Mouse (Mus musculus): ENCODE data around the gene Agap1.

Gene Agap1

DNA sequence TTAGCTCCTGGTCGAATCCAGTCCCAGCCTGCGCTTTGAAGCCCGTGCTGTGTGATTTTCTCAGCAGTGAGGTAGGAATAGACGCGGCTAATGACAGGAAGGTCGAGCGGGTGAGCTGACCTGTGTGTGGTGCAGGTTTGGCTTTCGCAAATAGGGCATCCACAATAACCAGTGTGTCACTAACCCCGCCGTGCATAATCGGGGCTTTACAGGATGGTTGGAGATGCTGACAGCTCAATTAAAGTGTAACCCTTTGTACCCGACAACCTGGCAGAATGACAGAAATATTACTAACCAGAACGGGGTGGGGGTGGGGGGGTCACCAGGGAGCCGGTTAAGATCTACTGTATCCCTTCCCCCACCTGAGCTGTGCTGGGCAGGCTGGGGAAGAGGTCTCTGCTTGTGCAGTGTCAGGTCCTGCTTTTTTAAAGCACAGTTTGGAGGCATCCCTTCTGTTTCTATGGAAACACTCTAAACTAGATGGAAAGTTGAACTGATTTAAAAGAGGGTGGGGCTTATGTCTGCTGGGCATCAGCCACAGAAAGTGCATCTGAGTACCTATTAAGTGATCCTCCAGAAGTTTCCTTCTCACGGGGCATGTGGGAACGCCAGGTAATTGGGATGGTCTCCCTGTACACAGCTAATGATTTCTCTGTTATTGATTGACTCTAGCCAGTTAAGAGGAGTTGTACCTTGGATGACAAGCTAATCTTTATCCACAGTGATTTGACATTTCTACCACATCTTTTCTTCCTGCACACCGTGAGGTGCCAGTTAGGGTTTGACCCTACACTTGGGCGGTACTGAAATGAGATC, 259.8 kb downstream of the Agap1 start:
- DNase-seq (ENCODE audit: low spot score), result no peak

DNA sequence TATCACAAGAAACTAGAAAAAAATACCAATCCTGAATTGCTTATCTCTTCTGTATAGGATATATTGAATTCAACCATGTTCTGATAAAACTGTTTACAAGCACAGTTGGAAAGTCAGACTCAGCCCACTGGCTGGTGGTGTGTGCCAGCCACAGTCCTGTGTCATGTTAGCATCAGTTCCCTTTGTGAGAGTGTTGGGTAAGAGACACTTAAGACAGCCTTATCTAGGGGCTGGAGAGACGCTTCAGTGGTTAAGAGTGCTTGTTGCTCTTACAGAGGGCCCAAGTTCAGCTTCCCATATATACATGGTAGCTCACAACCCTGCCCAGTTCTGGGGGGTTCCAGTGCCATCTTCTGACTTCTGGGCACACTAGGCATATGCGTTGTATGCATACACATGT, 261.6 kb downstream of the Agap1 start:
- DNase-seq (ENCODE audit: low spot score), result no peak

- DNase-seq (ENCODE audit: low spot score), result no peak
Measured at GRCm38 (mm10) chr1:89717100-89717499, 262.5 kb downstream of the Agap1 start.

DNA sequence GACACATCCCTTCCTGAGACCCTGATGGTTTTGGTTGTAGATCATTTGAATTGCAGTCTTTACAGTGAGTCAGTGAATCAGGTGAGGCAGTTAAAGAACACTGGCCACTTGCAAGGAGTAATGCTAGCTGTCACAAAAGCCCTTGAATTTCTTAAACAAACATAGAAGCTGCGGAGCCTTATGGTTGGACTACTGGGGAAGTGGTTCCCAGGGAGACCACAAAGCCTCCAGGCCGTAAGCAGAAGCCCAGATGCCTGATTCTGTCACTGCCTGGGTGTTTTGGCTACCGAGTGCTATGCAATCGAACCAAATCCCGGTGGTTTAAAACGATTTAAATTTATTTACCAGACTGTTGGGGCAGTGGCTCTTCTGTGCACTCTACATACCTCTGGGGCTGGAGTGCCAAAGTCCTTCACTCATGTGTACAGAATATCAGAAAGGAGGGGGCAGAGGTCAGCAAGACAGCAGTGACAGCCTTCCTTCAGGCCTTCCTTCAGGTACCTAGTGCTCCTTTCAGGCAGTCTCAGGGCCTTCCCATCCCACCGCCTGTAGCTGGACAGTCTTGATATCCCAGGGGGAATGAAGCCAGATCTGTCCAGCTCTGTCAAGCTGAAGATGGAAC, 264.3 kb downstream of the Agap1 start:
- no peak for DNase-seq (ENCODE audit: low spot score)

- DNase-seq (ENCODE audit: low spot score), result no peak
Measured at GRCm38 (mm10) chr1:89724141-89724540, 269.5 kb downstream of the Agap1 start.

DNA sequence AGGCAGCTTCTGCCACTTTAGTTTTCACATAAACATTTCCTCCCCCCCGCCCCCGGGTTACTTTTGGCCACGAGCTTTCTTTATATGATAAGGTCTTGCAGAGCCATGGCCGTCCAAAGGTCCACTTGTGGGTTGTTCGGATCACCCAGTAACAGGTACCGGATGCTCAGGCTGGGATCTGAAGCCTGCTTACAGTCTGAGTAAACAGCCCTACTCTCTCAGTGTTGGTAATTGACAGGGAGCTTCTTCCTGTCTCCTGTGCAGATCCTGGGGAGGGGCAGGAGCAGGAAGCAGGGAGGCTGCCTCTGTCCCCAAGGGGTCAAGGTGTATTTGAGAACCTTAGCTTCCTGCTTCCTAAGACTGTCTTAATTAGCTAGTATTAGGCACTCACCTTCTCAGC, 269.9 kb downstream of the Agap1 start:
- no peak for DNase-seq (ENCODE audit: low spot score)

DNA sequence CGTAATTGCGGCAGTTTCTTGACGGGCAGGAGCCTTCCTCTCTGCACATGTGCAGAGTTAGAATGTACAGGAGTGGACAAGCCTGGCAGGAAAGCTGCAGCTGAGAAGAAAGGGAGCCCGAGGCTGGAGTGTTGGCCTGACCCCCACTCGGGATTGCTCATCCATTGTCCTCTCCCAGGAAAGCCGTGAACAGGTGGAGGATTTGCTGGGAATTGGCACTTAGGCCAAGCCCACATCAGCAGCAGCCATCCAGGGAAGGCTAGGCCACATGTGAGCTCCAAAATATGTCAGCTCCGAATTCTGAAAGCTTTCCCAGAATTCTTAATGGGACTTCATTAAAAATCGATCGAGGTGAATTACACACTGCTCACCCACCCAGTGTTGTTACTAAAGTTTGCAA, 270.4 kb downstream of the Agap1 start:
- DNase-seq (ENCODE audit: low spot score), result no peak

GRCm38 (mm10) chr1:89728481-89728880, 273.9 kb downstream of the Agap1 start:
- no peak for DNase-seq (ENCODE audit: low spot score)

DNA sequence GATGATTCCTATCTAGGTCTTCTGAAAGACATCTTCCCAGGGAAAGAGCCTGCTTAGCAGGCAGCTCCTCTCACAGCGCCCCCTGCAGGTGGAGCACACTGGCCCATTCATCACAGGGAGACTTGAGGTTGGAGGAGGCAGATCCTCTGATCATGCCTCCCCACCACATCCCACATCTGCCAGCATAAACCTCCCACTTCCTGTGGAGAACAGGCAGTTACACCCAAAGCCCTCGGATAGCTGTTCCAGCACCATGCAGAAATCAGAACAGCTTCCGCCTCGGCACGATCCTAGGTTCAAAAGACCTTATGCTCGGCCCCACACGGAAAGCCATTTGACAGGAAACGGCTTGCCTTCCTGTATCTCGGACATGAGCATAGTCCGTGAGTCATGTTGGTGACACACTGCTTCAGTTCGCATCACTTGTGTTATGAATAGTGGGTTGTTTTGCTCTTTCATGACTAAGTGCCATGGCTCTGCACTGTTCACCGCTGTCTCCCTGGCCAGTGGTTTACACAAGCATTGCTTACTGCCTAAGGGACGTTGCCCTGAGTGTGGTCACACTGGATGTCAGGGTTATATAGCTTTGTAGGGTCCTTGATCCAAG, 276.1 kb downstream of the Agap1 start:
- no peak for DNase-seq (ENCODE audit: low spot score)

GRCm38 (mm10) chr1:89734368-89734767, 279.8 kb downstream of the Agap1 start:
- DNase-seq (ENCODE audit: low spot score), result no peak

DNA sequence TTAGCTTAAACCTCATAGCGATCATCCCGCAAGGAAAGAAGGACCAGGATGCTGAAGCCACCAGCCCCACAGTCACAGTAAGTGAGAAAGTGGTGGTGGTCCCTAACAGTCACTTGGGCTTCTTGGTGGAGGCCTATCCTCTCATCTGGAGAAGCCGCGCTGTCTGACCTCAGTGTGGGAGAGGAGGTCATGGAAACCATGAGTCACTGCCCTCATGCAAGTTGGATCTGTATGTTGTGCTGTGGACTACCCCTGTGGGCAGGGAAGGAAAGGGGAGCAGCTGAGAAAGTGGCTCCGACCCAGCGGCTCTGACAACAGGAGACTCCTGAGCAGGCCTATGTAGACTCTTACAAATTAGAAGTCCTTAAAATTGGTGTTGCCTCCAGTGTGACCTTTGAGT, 280.5 kb downstream of the Agap1 start:
- DNase-seq (ENCODE audit: low spot score), result no peak

DNA sequence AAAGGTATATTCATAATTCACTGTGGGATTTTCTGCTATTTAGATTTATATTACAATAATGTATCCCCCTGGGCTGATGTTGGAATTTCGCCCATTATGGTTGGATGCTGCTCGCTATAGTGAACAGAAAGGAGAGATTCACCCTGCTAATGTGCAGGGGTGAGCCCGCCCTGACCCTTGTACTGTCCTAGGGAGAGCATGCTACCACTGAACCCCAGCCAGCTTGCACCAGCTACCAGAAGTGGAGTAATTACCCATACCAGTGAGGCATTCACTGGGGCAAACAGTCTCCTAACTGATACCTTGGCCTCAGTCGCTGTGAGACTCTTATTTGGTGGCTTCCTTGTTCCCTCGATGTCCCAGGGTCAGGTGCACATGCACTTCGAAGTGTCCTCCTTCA, 281.4 kb downstream of the Agap1 start:
- no peak for DNase-seq (ENCODE audit: low spot score)

DNA sequence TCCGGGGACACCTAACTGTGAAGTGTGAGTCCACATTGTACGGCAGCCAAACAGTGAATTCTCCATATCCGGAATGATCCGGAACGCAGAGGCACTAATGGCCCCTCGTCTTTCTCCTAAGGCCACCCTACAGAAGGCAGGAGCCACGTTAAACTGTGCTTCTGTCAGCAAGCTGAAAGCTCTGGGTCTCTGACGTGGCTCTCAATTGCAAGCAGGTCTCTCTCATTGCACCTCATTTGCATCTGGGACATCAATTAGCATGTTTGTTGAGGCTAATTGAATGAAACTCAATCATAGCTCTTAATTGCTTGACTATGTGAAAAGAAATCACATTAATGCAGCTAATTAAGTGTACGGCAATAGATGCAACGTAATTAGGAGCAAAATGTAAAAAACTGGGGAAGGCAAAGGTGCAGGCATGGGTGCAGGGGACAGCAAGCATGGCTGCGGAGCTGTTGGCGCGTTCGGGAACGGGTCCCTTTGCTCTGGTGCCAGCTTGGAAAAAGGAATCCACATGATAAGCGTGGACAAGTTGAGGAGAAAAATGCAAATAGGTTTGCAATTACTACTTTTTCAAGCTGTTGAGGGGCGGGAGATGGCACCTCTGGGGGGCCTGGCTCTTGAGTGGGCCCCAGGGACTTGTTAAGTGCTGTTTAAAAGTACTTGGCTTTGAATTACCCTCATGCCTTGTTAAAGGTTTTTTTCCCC, 284.6 kb downstream of the Agap1 start:
- no peak for DNase-seq (ENCODE audit: low spot score)

- no peak for DNase-seq (ENCODE audit: low spot score)
Measured at GRCm38 (mm10) chr1:89739775-89740099, 285.1 kb downstream of the Agap1 start.

GRCm38 (mm10) chr1:89742359-89742758, 287.8 kb downstream of the Agap1 start:
- no peak for DNase-seq (ENCODE audit: low spot score)

DNA sequence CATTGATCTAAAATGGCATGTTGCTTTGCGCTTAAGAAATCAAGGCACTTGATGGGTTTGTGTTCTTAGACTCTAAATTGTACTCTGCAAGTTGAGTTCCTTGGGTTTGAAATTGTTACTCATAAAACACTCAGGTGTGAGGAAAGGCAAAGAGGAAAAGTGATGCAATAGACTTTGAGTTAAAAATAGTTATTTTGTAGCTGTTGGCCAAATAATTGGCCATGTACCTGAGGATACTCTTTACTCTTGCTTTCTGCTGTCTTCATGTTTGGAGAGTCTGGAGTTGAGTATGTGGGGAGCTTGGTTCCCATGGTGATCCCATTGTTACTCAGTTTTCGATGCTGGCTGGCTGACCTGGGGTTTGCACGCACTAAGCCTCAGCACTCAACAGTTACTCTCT, 291.6 kb downstream of the Agap1 start:
- DNase-seq (ENCODE audit: low spot score), result no peak

GRCm38 (mm10) chr1:89749666-89750065, 295.1 kb downstream of the Agap1 start:
- no peak for DNase-seq (ENCODE audit: low spot score)

DNA sequence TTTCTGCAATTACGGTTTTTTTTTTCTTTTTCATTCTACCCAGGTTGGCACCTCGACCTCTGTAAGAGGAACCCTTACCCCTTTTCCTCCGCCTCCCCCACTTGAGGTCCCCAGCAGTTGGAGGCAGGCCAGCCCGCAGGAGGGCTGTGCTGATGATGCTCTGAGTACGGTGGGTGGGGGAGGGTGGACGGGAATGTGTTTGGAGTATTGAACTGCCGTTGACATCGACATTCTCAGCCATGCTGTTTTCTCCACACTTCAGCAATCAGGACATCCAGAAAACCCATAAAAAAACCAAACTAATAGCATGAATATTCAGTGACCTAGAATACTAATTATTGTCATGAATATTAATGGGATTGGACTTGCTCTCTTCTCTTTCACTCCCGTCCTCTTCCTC, 295.9 kb downstream of the Agap1 start:
- DNase-seq (ENCODE audit: low spot score), result no peak

DNA sequence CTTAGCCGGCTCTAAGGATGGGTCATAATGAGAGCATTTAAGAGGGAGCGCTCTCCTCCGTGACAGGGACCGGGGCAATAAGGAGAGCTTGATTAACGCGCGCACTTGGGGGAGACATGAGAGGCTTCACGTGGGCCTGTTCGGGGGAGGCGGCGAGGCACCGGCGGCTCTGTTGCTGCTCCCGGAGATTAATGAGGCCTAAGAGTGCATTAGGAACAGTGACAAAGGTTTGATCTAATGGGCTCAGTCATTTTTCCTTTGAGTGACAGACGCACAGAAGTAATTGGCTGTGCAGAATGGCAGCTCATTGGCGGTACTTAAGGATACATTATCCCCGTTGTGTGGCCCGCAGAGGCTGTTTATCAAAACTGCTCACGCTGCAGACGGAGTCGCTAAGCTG, 296.3 kb downstream of the Agap1 start:
- DNase-seq (ENCODE audit: low spot score), result no peak

GRCm38 (mm10) chr1:89751344-89751743, 296.7 kb downstream of the Agap1 start:
- no peak for DNase-seq (ENCODE audit: low spot score)

DNA sequence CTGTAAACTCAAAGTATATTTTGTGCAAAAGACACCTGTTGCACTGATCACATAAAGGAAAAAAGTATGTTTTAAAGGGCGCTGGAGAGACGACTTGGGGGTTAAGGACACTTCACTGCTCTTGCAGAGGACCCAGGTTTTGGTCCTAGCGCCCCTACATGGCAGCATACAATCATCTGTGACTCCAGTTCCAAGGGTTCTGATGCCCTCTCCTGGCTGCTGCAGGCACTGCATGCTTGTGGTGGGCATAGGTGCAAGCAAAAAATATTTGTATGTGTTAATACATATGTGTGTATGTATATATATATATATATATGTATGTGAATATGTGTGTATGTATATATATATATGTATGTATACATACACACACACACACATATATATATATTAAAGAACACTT, 298.1 kb downstream of the Agap1 start:
- DNase-seq (ENCODE audit: low spot score), result no peak

DNA sequence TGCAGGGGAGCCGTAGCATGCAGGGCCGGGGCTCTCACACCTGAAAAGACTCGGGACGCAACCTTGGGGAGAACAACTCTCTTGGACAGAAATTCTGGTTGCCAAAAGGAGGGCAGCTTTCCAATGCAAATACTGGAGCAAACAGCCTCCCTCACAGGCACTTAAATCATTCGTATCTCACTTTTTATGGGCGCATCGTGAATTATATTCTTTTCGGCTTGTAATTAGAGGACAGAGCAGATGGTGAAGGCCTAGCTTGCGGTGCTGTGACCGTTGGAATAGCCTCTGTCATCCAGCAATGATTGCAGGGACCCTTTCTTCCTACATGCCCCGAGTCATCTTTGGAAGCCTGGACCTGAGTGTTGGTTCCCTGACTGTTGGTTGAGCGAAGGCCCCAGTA, 300.8 kb downstream of the Agap1 start:
- DNase-seq (ENCODE audit: low spot score), result no peak

DNA sequence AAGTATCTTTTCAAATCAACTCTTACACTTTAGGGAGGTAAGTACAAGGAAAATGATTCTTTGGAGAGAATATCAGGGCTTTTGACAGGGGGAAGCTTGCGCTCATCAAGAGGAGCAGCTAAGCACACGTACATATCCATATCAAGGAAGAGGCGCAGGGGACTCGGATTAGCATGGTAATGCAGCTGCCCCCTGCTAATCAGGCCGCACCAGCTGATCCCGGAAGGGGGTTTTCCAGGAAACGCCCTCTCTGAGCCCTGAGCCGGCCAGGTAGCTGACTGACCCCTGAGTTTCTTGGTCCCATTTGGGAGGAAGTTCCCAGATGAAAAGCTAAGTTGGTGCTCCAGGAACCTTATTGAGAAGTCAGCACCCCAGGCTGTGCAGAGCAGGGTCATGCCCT, 301.8 kb downstream of the Agap1 start:
- no peak for DNase-seq (ENCODE audit: low spot score)
